Mouse (Mus musculus) retina, adult 2 months (tissue): ENCODE data around the gene Lrrc71.

Experiments
- DNase-seq: peaks from one replicate; pipeline ENCODE4 v3.0.0-alpha.2; 2012; ENCODE audit warnings: low read depth, low spot score

Gene Lrrc71

DNA sequence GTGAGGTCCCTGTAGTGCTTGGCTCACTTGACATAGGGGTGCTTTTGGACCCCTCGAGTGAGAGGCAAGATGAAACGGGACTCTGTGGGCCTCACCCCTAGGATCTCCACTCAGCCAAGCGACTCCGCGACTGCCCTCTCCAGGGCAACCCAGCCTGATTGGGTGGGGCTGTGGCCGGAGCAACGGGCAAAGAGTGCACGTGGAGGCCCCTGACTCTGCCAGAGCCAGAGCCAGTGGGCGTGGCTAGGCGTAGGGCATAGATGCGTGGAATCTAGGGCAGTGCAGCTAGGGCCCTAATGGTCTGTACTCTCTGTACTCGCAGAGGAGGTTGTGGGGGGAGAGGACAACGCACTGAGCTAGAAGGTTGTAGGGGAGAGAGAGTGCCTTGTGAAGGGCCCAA is at the start of gene Lrrc71:
Gene Lrrc71, minus strand, starts transcription at position 195 of the 400 bp plus-strand sequence.
- no peak for DNase-seq

DNA sequence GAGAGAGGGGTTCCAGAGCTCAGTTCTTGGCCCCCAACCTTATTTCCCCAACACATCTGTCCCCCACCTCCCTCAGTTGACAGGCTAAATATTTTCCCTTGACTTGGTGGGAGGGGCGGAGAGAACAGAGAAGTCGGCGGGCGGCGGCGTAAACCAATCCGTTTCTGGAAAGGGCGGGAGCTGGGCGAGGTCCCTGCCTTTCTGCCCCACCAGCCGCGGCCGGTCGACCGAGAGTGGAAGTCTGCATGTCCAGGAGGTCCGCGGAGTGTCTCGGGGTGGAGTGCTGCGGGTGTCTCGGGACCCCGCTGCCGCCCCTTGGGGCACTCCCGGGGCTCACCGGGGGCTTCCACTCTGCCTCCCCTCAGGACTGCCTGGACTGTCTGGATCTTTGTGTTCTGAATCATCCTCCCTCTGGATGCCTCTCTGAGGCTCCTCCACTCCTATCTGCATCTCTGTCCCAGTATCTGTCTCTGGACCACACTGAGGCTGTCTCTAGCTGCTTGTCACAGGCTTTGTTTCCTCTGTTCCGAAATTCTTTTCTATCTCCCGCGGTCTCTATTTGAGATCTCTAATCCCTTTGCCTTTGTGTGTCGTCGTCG is 48.4 kb upstream of the Lrrc71 start, which contains the start of gene Insrr:
Gene Insrr, plus strand, starts transcription at position 216 of the 599 bp plus-strand sequence.
- DNase-seq: no peak

DNA sequence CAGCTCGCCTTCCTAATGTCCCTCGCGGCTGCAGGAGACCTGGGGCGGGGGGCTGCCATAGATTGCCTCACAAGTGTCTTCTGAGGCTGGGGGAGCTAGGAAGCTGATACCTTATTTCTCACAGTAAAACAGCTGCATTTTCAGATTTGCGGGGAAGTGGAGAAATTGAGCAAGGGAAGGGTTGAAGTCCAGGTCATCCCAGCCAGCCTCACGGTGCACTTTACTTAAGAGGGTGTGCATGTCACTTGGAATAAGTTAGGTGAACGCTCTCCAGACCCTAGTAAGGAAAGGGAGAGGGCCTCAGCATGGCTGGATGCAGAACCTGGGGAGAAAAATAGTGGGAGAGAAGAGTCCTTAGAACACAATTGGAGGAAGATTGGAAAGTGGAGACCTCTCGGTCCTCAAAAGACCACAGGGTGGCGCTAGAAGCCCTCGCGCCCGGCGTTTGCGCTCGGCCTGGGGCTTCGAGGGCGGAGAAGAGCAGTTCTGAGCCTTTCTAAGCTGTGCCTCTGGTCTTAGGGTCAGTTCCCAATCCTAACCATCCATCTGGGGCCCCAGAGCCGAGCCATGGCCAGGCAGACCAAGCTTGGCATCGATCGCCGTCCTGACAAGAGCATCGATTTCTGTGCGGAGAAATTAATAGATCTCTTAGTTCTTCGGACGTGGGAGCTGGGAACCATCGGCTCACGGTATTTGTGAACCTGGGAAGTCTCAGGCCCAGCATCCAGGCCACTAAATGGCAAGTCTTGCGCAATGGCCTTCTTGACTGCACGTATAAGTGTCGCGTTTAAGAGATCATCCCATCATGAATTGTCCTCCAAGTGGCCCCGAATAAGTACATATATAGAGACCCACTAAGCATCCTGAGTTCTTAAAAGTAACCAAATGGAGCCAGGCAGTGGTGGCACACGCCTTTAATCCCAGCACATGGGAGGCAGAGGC is 47.2 kb upstream of the Lrrc71 start:
- DNase-seq: no peak

DNA sequence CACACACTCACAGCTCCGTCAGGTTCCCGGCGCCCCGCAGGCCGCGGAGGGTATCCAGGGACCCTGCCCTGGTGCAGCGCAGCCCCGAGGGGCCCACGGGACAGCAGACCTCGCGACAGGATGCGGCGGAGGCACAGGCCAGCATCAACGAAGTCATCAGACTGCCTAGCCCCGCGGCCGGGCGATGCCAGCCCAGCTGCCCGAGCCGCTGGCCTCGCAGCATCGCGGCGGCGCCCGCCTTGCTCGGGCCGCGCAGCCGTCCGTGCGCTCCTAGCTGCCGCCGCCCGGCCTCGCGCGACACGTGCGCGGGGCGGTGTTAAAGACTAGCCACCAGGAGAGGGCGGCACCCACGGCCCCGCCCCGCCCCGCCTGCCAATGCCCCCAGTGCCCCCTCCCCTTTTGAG is 46.5 kb upstream of the Lrrc71 start, which contains the start of gene Ntrk1:
Gene Ntrk1, minus strand, starts transcription at position 241 of the 404 bp plus-strand sequence.
- DNase-seq: no peak

DNA sequence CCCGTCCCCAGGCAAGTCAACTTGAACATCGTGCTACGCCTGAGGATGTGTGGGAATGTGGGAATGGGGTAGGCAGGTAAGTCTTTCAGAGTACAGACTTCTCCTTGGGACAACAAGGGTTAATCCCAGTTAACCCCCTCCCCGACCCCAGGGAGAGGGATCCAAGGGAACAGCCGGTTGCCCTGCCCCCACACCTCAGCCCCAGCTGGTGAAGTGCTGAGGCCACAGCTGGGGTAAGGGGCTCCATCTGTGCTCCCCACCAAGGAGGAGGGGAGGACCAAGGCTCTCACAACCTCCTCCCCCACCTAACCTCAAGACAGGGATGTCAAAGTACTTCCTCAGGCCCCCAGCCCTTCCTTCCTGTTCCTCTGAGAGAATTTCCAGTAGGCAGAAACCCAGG is 41.3 kb upstream of the Lrrc71 start:
- DNase-seq: no peak

DNA sequence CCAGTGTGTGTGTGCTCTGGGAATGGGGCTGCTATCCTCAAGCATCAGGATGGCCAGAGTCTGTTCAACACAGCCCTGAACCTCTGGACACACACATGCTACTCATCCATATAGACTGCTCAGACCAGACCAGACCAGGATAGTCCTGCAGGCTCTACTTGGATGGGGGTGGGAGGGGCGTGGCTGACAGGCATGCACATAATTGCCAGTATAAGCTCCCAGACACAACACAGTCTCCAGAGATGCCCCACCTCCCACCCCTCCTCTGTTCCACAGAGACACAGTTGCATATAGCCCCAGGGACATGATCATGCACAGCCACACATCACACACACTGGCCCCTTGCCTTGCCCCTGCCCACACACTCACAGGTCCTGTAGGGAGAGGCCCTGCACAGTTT is 40.8 kb upstream of the Lrrc71 start:
- no peak for DNase-seq

DNA sequence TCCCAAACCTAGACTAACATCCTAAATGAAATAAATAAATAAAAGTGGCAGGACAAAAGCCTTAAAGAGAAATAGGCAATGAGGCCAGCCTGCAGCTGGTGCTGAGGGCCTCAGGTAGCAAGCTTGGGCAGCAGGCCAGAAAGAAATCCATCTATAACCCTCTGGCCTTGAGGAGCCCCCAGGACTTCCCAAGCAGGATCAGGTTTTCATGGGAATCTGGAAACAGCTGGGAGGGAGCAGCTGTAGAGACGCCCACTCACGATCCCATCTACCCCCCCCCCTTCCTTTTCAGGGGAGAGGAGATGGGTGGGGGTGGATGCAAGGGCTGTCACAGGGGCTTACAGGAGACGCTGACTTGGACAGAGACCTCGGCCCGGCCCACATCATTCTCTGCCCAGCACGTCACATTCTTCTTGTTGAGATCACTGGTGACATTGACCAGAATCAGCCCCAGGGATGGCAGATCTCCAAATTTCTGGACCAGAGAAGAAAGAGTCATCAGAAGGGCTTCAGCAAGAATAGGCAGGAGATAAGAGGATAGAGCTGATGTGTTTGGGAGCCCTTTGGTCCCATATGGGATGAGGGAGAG is 37.3 kb upstream of the Lrrc71 start:
- DNase-seq: no peak

DNA sequence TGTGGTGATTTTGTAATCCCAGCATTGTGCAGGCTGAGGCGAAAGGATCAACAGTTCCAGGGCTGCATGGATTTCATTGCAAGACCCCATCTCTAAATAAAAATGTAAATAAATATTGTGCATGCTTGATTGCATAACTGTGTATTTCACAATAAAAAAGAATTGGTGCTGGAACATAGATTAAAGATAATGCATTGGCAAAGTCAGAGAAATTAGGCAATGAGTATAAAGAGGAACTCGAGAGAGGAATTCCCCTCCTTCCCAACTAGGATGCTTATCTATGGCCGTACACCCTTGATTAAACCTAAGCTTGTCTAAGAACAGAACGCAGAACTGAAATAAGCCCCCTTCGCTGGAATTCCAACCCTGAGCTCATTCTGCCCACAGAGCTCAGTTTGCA is 36.7 kb upstream of the Lrrc71 start:
- DNase-seq: no peak

DNA sequence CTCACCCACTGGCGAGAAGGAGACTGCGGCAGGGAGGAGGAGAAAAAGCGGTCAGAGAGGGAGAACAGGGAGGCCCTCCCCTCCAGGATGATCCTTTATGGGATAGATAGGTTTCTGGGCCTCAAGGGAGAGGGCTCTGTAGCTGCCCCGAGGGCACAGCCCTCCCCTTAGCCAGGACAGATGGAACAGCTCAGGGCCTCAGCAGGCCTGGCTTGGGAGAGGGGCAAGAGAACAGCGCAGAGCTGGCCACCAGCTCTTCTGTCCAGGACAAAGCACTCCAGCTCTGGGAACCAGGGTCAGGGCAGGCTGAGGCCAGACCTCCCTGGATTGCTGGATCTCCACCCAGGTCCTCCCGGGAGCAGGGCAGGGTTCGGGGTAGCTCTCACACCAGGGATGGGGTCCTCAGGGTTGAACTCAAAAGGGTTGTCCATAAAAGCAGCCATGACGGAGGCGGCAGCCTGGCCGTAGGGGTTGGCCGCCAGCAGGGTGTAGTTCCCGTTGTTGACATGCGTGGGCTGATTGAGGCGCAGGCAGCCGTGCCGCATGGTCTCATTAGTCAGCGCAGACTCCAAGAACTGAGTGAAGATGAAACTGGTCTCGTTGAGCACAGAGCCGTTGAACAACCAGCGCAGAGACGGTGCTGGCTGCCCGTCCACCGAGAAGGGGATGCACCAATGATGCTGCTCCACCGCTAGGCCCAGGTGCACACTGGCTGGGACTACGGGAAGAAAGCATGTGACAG is 35.0 kb upstream of the Lrrc71 start:
- no peak for DNase-seq

DNA sequence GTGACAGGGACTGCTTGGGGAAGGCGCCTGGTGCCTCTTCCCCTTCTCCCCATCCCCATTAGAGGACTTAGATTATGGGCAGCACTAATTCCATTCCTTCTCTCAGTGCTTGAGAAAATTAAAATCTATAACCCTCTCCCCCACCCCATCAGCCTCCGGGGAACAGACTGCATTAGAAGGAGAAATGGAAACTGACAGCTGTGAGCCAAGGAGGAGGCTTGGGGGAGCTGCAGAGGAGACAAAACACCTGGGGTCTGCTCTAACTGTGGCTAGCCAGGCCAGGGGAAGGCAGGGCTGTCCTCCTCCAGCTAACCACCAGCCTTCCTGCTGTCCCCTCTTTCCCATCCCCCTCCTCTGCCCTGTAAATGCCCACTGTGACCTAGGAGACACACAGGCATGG is 30.7 kb upstream of the Lrrc71 start:
- no peak for DNase-seq

DNA sequence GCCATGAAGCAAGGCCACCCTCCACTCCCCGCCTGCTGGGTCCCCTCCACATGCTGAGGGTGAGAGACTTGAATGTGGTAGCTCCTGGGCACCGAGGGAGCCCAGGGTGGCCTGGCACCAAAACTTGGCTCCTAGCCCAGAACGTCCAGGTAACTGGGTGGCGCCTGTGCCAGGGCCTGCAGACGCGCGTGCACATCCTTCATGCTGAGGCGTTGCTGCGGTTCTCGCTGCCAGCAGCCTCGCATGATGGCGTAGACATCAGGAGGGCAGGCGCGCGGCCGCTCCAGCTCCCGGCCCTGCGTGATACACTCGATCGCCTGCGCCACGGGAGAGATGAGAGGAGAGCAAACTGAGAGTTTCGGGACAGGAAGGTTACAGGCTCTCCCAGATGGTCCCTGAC is 29.9 kb upstream of the Lrrc71 start:
- no peak for DNase-seq

DNA sequence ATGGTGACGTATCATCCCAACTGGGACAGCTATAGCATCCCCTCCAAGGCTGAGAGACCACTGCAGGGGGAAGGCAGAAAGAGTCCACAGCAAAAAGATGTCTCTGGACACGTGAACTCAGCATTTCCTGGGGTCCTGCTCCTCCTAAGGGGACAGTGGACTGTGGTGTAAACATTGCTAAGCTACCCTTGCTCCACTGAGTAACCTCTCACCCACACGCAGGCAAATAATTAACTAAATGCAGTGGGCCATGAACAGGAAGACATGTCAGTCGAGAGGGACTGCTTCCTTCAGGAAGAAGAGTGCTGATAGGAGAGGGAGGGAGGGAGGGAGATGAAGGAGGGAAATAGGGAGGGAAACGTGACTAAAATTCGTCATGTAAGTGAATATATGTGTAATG is 22.7 kb upstream of the Lrrc71 start:
- no peak for DNase-seq

DNA sequence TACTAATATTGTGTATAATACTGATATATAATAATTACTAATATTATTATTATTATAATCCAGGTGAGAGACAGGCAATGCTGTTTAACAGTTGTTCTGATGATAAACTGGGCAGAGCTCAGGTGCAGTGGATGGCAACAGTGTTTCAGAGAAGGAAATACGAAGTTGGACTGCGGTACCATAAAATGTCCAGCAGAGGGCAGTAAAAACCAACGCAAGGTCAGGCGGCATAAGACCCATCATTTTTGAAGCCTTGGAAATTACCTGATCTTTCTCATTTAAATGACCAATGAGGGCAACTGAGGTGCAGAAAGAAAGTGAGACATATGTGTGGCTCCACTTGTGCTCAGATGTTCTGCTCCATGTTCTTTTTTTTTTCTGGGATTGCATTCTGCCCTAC is 21.9 kb upstream of the Lrrc71 start:
- peak; percentile 30 for DNase-seq

DNA sequence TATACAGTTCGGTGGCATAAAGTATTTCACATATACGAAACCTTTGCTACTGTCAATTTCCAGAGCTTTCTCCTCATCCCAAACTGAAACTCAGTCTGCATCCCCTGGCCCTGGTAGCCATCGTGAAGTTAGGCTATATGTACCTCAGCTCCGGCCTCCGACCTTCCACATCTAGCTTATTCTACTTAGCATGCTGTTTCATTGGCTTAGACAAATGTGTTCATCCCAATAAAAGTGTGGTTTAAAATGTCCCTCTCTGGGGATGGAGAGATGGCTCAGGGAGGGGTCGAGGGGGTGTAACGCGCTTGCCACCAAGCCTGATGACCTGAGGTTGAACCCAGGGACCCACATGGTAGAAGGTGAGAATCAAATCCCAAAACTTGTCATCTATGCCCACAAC is 21.1 kb upstream of the Lrrc71 start:
- no peak for DNase-seq

DNA sequence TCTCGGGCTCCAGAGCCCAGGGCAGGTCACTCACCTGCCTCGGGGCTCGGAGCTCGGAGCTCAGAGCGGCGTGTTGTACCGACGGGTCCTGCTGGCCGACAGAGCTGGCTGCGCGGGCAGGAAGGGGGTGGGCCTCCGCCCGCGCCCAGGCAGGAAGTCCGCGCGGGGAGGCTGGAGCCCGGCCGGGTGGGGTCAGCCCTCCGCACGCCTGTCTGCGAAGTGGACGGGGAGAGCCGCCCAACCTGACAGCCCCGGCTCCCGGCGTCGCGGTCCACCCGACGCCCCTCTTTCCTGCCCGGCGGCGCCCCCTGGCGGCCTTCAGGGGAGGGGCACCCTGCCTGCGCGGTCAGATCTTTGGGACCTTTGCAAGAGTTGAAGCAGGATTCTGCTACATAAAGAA is 20.4 kb upstream of the Lrrc71 start:
- no peak for DNase-seq

DNA sequence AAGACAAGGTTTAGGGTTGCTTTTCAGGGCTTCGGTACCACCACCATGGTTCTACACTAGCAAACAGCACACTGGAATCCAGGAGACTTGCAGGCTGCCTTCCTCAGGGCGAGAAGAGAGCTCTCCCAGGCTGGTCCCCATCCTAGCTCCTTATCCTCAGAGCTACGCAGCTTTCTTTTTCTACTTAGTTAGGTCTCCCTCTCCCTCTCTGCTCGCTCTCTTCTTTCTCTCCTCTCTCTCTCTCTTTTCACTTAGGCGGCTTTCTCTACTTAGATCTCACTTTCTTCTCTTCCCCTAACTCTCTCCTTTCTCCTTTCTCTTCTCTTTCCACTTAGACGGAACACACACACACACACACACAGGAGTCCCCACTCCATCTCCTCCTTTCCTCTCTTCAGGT is 20.0 kb upstream of the Lrrc71 start:
- no peak for DNase-seq

DNA sequence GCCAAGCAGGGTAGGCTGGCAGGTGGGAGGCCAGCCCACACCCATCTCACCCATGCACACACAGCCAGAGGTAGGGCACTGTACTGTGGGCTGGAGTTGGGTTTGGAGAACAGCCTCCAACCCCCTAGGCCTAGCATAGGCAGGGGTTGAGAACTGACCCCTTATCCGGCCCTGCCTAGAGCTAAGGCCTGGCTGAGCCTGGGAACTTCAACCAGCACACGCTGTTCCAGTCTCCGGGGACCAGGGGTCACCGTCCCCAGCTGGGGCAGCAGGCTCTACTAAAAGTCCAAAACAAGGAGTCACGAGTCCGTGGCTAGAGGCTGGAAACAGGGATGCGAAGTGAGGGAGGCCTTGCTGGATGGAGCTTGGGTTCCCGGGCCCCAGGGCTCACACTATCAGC is 19.3 kb upstream of the Lrrc71 start:
- no peak for DNase-seq

DNA sequence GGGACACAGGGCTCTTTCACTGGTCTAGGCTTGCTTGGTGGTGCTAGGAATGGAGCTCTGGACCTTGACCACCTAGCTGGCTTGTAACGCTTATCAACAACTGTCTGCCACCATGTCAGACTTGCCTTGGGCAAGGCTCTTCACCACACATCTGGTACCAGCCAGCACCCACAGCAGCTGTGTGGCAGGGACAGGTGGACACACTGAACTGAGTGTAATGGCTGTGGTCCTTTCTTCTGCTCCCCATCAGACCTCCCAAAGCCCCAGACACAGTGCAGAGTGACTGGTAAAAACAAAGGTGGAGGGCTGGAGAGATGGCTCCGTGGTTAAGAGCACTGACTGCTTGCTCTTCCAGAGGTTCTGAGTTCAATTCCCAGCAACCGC is 17.9 kb upstream of the Lrrc71 start:
- no peak for DNase-seq

DNA sequence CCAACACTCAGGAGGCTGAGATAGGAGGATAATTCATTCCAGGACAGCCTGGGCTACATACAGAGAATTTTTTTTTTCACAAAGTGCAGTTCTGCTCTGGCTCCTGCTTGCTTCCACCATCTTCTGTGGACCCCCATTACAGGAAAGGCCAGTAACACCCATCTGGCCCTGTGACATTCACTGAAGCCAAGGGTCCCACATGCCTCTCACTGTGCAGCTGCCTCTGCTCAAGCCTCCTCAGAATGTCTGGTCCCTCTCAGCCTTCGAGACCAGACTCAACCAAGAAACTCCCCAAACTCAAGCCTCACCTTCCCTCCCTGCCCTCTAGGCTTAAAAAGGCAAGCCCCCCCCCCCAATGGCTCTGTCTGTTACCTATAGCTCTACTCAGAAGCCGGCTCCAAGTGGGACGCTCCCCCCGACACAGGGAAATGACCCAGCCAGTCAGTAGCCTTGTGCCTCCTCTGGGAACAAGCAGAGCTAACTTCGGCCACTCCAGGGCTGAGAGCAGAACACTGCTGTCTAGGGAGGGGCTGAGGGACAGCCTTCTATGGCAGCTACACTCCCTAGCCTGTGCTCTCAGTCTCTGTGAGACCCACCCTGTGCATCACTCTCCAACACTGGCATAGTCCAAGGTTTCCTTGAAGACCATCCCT is 17.3 kb upstream of the Lrrc71 start:
- no peak for DNase-seq

DNA sequence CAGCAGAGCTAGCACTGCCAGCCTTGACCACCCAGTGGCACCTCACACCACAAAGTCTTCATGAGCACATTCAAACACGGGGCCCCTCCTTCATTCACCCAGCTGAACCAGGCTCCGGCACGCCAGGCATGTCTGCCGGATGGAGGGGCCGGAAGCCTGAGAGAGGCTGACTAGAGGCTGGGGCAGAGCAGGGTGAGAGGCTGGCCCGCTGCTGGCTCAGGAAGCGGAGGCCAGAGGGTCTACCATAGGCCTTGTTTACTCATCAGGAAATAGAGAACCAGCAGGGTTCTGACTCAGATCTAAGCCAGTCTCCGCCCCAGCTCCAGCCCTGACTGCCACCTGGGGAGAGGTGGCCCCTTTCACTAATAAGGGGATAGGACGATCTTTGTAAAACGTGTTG is 16.7 kb upstream of the Lrrc71 start:
- no peak for DNase-seq

DNA sequence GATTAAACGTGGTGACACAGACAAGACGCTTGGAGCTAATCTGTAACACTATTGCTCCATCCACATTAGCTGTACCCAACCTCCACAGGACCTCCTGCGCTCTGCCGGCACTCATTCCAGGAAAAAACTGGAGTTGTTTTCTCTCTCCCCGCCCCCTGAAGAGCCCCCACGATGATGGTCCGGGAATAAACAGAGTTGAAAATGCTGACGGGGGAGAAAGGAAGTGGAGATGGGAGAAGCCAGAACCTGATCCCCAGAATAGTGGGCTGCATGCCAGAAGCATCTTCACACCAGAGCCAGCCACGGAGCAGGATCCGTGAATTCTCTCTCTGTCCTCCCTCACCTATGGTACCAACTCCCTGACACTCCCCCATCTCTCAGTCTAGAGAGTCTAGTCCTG is 16.1 kb upstream of the Lrrc71 start:
- no peak for DNase-seq
